Mouse (Mus musculus) spleen, postnatal 0 days (tissue): ENCODE data around the gene Gm20547. TPM values are rescaled to one million over a fixed set of nuclear protein-coding genes. Genes with fewer than 3 reads are reported as not detected.

ENCODE experiments used
- polyA plus RNA-seq: library from polyadenylated mRNA; unstranded; fragments of >200 nt; fragmentation: Nextera tagmentation; extraction: Ambion mirVana; gene quantifications from 2 replicates; pipeline ENCODE4 v1.2.1, GENCODE M21; 2015

The Gm20547 gene
- polyA plus RNA-seq: not detected in 2 replicates

DNA sequence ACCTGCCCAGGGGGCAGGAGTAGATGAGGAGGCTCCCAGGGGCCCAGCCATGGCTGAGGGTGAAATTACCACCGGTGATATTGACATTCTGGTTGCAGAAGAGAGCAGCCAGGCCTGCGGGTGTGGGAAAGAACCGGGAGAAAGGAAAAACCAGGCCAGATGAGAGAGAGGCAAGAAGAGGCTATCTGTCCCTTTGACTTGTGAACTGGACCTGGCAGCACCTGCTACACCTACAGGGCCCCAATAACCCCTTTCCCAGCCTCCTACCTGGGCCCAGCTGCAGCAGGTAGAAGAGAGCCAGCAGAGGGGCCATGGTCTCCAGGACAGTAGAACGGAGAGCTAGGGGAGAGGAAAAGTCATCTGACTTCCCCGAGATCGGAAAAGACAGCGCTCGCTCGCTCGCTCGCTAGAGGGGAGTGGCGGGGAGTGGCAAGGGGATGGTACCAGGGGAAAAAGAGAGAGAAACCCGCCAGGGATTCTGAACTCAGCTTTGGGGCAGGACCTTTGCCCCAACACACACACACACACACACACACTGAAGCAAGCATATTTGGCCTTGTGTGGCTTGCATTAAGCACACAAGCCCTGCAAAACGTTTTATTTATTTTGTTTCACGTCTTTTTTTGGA is at the start of gene Gm20547:
Gene Gm20547 (minus strand): TSS at position 360 of the 628 bp plus-strand sequence.

DNA sequence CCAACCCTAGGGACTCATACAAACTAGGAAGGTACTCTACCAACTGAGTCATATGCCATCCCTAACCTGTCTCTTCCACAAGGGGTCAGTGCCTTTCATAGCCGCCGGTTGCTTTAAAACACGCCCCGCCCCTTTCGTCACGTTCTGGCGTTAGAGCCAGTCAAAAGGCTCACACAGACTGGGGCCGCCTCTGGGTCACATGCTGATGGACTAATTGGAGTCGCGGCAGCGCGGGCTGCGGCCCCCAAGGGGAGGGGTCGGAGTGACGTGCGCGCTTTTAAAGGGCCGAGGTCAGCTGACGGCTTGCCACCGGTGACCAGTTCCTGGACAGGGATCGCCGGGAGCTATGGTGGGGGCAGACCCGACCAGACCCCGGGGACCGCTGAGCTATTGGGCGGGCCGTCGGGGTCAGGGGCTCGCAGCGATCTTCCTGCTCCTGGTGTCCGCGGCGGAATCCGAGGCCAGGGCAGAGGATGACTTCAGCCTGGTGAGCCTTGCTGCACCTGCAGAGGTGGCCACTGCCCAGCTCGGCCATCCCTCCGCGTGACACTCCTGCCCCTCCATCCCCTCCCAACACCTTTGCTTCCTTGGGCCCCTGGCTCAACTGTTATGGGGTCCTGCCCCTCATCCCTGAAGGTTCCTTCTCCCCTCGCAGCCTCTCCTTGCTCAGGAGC is 49.4 kb upstream of the Gm20547 start, which contains the start of gene Neu1:
Gene Neu1 (plus strand): TSS at position 193 of the 674 bp plus-strand sequence.

DNA sequence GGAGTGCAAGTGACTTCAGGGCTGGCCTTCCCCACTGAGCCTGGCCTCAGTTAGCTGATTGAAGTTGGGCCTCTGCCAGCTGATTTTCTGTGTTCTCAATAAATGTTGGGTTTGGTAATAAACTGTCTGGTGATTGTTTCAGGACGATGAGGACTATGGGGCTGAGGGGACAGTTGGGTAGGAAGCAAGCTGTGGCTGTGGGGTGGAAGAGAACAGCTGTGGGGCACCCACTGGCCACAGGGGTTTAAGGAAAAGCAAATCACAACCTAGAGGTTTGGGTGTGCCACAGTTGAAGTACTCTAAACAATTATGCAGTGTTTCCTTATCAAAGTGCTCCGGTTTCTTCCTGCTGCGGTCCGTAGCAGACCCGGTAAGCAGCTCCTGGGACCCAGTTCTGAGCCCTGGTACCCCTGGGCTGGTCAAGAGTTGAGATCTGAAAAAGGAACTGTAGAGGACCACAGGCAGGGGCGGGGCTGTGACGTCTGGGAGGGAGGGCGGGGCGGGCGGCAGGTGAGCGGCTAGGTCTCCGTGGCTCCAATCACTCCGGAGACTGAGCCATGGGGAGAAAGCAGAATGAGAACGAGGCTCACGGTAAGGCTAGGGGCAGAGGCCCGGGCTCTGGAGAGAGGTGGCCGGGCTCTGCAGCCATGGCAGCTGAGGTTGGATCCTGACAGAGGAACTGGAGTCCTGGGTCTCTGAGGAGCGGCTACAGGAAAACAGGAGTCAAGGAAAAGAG is 32.3 kb upstream of the Gm20547 start, which contains the start of gene Slc44a4:
Gene Slc44a4 (plus strand): TSS at position 537 of the 736 bp plus-strand sequence.

DNA sequence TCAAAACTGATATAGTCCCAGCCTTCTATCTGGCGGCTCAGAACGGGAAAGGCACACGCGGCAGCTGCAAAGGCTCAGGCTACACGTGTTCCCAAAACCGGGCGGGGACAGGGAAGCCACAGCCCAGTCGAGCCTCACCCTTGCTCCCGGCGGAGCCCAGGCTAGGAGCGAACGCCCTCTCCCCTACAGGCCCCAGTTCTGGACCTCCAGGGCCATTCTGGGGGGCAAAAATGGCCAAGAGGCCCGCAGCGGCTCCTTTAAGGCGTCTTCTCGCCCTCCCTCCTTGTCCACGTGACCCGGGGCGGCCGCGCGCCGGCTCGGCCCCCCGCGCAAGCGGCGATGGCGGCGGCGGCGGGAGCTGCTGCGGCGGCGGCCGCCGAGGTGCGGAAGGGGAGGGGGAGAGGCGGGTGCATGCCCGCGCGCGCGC is 16.3 kb upstream of the Gm20547 start, which contains the start of the genes C2 and Ehmt2:
Gene C2 (minus strand): TSS at position 106 of the 427 bp plus-strand sequence.
Gene Ehmt2 (plus strand): TSS at position 310 of the 427 bp plus-strand sequence.

DNA sequence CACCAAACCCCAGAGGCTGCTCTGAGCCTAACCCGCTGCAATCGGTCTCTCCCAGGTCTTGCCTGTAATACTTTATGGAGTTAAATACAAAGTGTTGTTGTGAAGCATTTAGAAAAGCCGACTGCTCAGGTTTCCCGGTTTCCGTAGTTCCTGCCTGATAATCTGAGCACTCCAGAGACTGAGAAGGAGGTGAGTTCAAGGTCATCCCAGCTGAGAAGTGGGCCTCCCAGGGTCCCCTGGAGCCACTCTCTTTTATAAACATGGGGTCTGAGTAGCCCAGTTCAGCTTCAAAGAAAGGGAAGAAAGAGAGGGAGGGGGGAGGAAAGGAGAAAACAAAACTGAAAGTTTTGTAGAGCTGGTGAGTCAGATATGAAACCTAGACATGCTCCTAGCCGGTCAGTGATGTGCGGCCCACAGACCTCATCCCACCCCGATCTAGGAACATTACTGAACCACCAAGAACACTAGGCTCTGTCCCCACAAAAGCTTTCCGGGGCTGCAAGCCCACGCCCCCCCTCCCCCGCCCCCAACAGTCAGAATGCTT is 2.4 kb downstream of the Gm20547 start, which contains the start of gene Zbtb12:
Gene Zbtb12 (plus strand): TSS at position 148 of the 544 bp plus-strand sequence.

DNA sequence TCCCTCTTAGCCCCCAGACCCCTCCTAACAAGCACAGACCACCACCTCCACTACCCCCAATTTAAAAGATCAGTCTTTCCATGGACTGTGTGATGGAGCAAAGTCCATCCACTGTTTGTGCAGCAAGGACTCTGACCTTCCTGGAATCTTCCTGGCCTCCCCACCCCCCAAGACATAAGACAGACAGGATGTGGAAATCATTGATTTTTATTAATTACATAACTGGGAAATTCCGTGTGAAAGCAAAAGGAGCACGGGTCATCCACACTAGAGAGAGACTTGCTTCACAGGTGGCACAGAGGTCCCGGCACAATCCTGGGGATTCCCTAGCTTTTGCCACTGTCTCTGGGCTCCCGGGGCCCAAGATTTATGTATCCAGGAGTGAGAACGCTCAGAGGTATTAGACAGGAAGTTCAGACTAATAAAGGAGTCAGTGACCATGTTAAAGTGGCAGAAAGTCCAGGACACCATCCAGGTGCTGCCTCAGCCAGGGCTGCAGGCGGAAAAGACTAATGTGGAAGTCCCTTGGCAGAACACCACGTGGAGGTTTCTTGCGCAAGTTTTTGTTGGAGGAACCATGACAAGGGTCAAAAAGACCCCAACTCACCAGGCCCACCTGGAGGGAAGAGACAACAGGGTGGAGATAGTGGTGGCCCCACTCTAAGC is 19.3 kb downstream of the Gm20547 start, which contains the start of gene Cfb:
Gene Cfb (minus strand): TSS at position 103 of the 666 bp plus-strand sequence.

DNA sequence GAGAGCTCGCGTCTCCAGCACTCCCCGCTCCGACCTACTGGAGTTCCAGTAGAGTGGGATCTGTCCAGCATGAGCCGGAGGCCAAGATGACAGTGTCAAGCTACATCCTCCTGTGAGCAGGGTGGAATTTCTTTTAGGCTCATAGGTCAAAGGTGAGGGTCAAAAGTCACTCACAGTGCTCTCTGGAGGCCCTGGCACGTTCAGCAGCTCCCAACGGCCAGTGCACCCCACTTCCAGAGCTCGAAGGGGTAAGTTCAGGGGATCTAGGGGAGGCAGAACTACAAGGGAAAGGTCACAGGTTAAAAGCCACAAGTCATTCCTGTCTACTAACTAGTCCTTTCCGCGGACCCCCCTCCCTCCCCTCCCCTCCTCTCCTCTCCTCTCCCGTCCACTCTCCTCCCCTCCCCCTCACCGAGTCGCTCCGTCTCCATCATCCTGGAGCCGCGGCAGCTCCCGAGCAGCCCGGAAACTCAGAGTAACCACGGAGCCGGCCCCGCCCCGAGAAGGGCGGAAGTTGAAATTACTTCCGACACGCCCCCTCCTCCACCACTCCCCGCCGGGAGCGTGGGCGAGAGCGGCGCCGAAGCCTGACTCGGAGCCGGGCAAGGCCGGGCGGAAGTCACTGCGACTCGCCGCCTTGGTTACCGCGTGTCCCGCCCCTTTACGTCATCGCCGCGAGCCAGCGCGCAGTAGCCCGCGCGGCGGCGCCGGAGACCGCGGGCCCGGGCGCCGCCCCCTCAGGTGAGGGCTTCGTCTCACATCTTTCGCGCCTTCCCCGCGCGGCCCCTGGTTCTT is 31.9 kb downstream of the Gm20547 start, which contains the start of the genes Skiv2l and Nelfe:
Gene Skiv2l (minus strand): TSS at position 489 of the 795 bp plus-strand sequence.
Gene Nelfe (plus strand): TSS at position 670 of the 795 bp plus-strand sequence.

DNA sequence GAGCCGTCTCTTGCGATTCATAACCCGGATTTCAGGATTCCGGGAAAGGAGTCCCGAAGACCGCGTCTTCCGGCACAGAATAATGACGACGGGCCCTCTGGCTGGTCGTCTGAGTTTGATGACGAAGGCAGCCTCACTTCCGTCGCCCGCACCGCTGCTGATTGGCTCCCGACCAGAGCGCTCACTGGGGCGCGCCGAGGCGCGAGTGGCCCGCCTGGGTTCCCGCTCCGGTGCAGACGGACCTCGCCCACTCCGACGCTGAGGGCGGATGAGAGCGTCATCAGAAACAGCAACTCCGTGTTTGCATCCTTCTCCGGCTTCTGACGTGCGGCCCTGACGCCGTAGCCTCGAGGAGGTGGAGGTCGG is 45.0 kb downstream of the Gm20547 start, which contains the start of the genes Stk19 and Dxo:
Gene Stk19 (minus strand): TSS at position 90 of the 366 bp plus-strand sequence.
Gene Dxo (plus strand): TSS at position 164 of the 366 bp plus-strand sequence.

Other genes starting within 250 kb of the Gm20547 start
- 6.8 and 8.6 TPM in 2 replicates for gene Fkbpl, start 237.3 kb downstream of the Gm20547 start, polyA plus RNA-seq
- 18.6 and 26.1 TPM in 2 replicates for gene Atf6b, start 234.9 kb downstream of the Gm20547 start, polyA plus RNA-seq
- 2.2 and 3.9 TPM in 2 replicates for gene Tnxb, start 211.5 kb downstream of the Gm20547 start, polyA plus RNA-seq
- gene C4b, start 138.2 kb downstream of the Gm20547 start, polyA plus RNA-seq: 2.7 and 2.8 TPM in 2 replicates
- not detected in 2 replicates for gene Cyp21a1, start 77.5 kb downstream of the Gm20547 start, polyA plus RNA-seq
- 33.1 and 34.3 TPM in 2 replicates for gene Stk19, start 45.1 kb downstream of the Gm20547 start, polyA plus RNA-seq
- gene Dxo, start 45.0 kb downstream of the Gm20547 start, polyA plus RNA-seq: 32.9 and 33.7 TPM in 2 replicates
- gene Skiv2l, start 31.8 kb downstream of the Gm20547 start, polyA plus RNA-seq: 22.8 and 27.9 TPM in 2 replicates
- gene Nelfe, start 31.7 kb downstream of the Gm20547 start, polyA plus RNA-seq: 49.8 and 51.5 TPM in 2 replicates
- 5.7 and 8.3 TPM in 2 replicates for gene Cfb, start 19.5 kb downstream of the Gm20547 start, polyA plus RNA-seq
- 0.99 and 1.2 TPM in 2 replicates for gene Zbtb12, start 2.6 kb downstream of the Gm20547 start, polyA plus RNA-seq
- gene C2, start 16.2 kb upstream of the Gm20547 start, polyA plus RNA-seq: 7.5 and 11.8 TPM in 2 replicates
- gene Ehmt2, start 16.4 kb upstream of the Gm20547 start, polyA plus RNA-seq: 26.6 and 32.9 TPM in 2 replicates
- gene Slc44a4, start 32.4 kb upstream of the Gm20547 start, polyA plus RNA-seq: 0.08 and 0.25 TPM in 2 replicates
- gene Neu1, start 49.2 kb upstream of the Gm20547 start, polyA plus RNA-seq: 15.6 and 21.0 TPM in 2 replicates
- gene Hspa1b, start 77.2 kb upstream of the Gm20547 start, polyA plus RNA-seq: 0.13 and 0.32 TPM in 2 replicates
- gene Gm20481, start 87.9 kb upstream of the Gm20547 start, polyA plus RNA-seq: not detected in 2 replicates
- 1.7 and 1.8 TPM in 2 replicates for gene Hspa1a, start 90.1 kb upstream of the Gm20547 start, polyA plus RNA-seq
- gene Hspa1l, start 90.7 kb upstream of the Gm20547 start, polyA plus RNA-seq: 0.23 and 0.30 TPM in 2 replicates
- gene Lsm2, start 99.8 kb upstream of the Gm20547 start, polyA plus RNA-seq: 138 and 160 TPM in 2 replicates
- 104 and 108 TPM in 2 replicates for gene Vars, start 118.9 kb upstream of the Gm20547 start, polyA plus RNA-seq
- gene Vwa7, start 134.5 kb upstream of the Gm20547 start, polyA plus RNA-seq: 0.40 and 0.49 TPM in 2 replicates
- gene Sapcd1, start 146.0 kb upstream of the Gm20547 start, polyA plus RNA-seq: 19.7 and 23.0 TPM in 2 replicates
- 6.9 and 8.1 TPM in 2 replicates for gene Msh5, start 164.7 kb upstream of the Gm20547 start, polyA plus RNA-seq
- gene Clic1, start 167.9 kb upstream of the Gm20547 start, polyA plus RNA-seq: 245 and 258 TPM in 2 replicates
- 52.0 and 69.5 TPM in 2 replicates for gene Ddah2, start 177.0 kb upstream of the Gm20547 start, polyA plus RNA-seq
- 0.17 TPM in 1 of 2 replicates, not detected in the other for gene Ly6g6c, start 183.3 kb upstream of the Gm20547 start, polyA plus RNA-seq
- 2.5 and 3.1 TPM in 2 replicates for gene Mpig6b, start 184.1 kb upstream of the Gm20547 start, polyA plus RNA-seq
- 0.23 and 0.47 TPM in 2 replicates for gene Ly6g6e, start 194.9 kb upstream of the Gm20547 start, polyA plus RNA-seq
- 1.2 and 2.1 TPM in 2 replicates for gene Ly6g6d, start 196.0 kb upstream of the Gm20547 start, polyA plus RNA-seq
- gene Ly6g6f, start 203.6 kb upstream of the Gm20547 start, polyA plus RNA-seq: 1.4 and 2.2 TPM in 2 replicates
- gene Abhd16a, start 207.2 kb upstream of the Gm20547 start, polyA plus RNA-seq: 101 and 108 TPM in 2 replicates
- gene Ly6g5c, start 226.2 kb upstream of the Gm20547 start, polyA plus RNA-seq: not detected in 2 replicates
- gene Ly6g5b, start 233.4 kb upstream of the Gm20547 start, polyA plus RNA-seq: 0.81 and 1.3 TPM in 2 replicates
- 19.0 and 20.3 TPM in 2 replicates for gene Gpank1, start 239.4 kb upstream of the Gm20547 start, polyA plus RNA-seq
- gene Csnk2b, start 240.0 kb upstream of the Gm20547 start, polyA plus RNA-seq: 191 and 199 TPM in 2 replicates
- gene D17H6S53E, start 244.3 kb upstream of the Gm20547 start, polyA plus RNA-seq: 6.7 and 8.1 TPM in 2 replicates